Comparison of ENCODE assay signal across 7 mouse cellular contexts in genomic region chr12:86898448-86898847, GRCm38 (mm10). TPM values are rescaled to one million over a fixed set of nuclear protein-coding genes. Genes with fewer than 3 reads are reported as not detected.
DNase-seq lines count a peak whose midpoint lies in the region; ATAC-seq and TF ChIP-seq lines count a peak whose summit lies in the region.

No protein-coding gene starts in this region.

- no peak for TF ChIP-seq CTCF in olfactory bulb, adult 2 months (IDR thresholded peaks at IDR 0.05; ENCODE audit: insufficient read depth, low read depth, low read length)

- H3K9ac ChIP-seq in kidney, embryonic 16.5 days (replicated peaks; ENCODE audit: low read length): no peak overlapping the region
- no peak overlapping the region for H3K9ac ChIP-seq in intestine, embryonic 15.5 days

- ATAC-seq in kidney, embryonic 16.5 days (ENCODE audit: low FRiP score, low TSS enrichment): no peak
- no peak for ATAC-seq in intestine, embryonic 15.5 days

- no peaks in the 10 kb centered on the region for H3K9me3 ChIP-seq in kidney, embryonic 16.5 days (ENCODE audit: low read length)
- H3K9me3 ChIP-seq in forebrain, embryonic 10.5 days: no peaks in the 10 kb centered on the region
- H3K9me3 ChIP-seq in intestine, embryonic 15.5 days: no peaks in the 10 kb centered on the region

- peak overlapping the region; percentile 99 for H3K27ac ChIP-seq in kidney, embryonic 16.5 days (ENCODE audit: low read length)
- peak overlapping the region; percentile 95 for H3K27ac ChIP-seq in forebrain, embryonic 10.5 days
- peak overlapping the region; percentile 99; the same call in 1 of the 2 replicates for H3K27ac ChIP-seq in intestine, embryonic 15.5 days
- H3K27ac ChIP-seq in olfactory bulb, adult 2 months (ENCODE audit: insufficient read depth, low read depth, low read length): peak overlapping the region; percentile 100

- peaks cover 68% of the 10 kb centered on the region for H3K4me1 ChIP-seq in kidney, embryonic 16.5 days (ENCODE audit: insufficient read depth, low read length)
- H3K4me1 ChIP-seq in forebrain, embryonic 10.5 days: peaks cover 70% of the 10 kb centered on the region
- peaks cover 60% of the 10 kb centered on the region for H3K4me1 ChIP-seq in intestine, embryonic 15.5 days (replicated peaks)
- H3K4me1 ChIP-seq in olfactory bulb, adult 2 months (ENCODE audit: control insufficient read depth, insufficient read depth, low read length): peaks cover 41% of the 10 kb centered on the region

- no peaks in the 10 kb centered on the region for H3K27me3 ChIP-seq in kidney, embryonic 16.5 days (ENCODE audit: insufficient read depth, low read length)
- no peaks in the 10 kb centered on the region for H3K27me3 ChIP-seq in forebrain, embryonic 10.5 days (ENCODE audit: poor library complexity, severe bottlenecking)
- no peaks in the 10 kb centered on the region for H3K27me3 ChIP-seq in intestine, embryonic 15.5 days (replicated peaks)

- no peak for DNase-seq in kidney, adult 18-20 months
- no peak for DNase-seq in forebrain, embryonic 10.5 days (ENCODE audit: extremely low spot score, low spot score)
- no peak for DNase-seq in cerebellum, adult 11 months
- no peak for DNase-seq in layer of hippocampus, adult 9-11 months

- no peak overlapping the region for H3K4me2 ChIP-seq in kidney, embryonic 16.5 days (replicated peaks; ENCODE audit: low read depth, low read length)
- H3K4me2 ChIP-seq in intestine, embryonic 15.5 days (replicated peaks): 0 out of 2 replicates have a peak overlapping the region, but pooled peaks have one; percentile 0

- no peak for TF ChIP-seq POLR2A in olfactory bulb, adult 2 months (IDR thresholded peaks at IDR 0.05; ENCODE audit: insufficient read depth, low read depth, low read length)

- H3K36me3 ChIP-seq in kidney, embryonic 16.5 days (ENCODE audit: insufficient read depth, low read length): no peaks in the 10 kb centered on the region
- no peaks in the 10 kb centered on the region for H3K36me3 ChIP-seq in forebrain, embryonic 10.5 days (replicated peaks)
- no peaks in the 10 kb centered on the region for H3K36me3 ChIP-seq in intestine, embryonic 15.5 days

- no peak overlapping the region for H3K4me3 ChIP-seq in kidney, embryonic 16.5 days (ENCODE audit: low read length)
- H3K4me3 ChIP-seq in forebrain, embryonic 10.5 days: no peak overlapping the region; the same call in 1 of the 2 replicates
- no peak overlapping the region for H3K4me3 ChIP-seq in intestine, embryonic 15.5 days (replicated peaks)
- no peak overlapping the region for H3K4me3 ChIP-seq in olfactory bulb, adult 2 months (ENCODE audit: insufficient read depth, low read depth, low read length)

- WGBS in kidney, embryonic 16.5 days: 61% methylated on average over 3 of the region's 3 CpGs
- 49% methylated on average over 3 of the region's 3 CpGs for WGBS in forebrain, embryonic 10.5 days
- WGBS in intestine, embryonic 15.5 days: 67% methylated on average over 3 of the region's 3 CpGs
- WGBS in olfactory bulb, adult 2 months: 52% methylated on average over 3 of the region's 3 CpGs

RNA-seq across cellular contexts. Expression of gene Irf2bpl, which starts 13.8 kb away (rescaled TPM):
- 30.3 and 30.4 TPM in 2 replicates for polyA plus RNA-seq in kidney, embryonic 16.5 days (2015; fragmentation: Nextera tagmentation; extraction: Ambion mirVana)
- 20.5 and 22.6 TPM in 2 replicates for polyA plus RNA-seq in forebrain, embryonic 10.5 days (2016; fragmentation: Nextera tagmentation; extraction: Ambion mirVana)
- polyA plus RNA-seq in intestine, embryonic 15.5 days (2015; fragmentation: Nextera tagmentation; extraction: Ambion mirVana): 19.6 and 22.4 TPM in 2 replicates
- polyA plus RNA-seq in olfactory bulb, adult 2 months (2012; ENCODE audit: insufficient read depth, insufficient read length, low replicate concordance, missing spikeins): not detected in 2 replicates

RNA-seq across cellular contexts. Expression of gene Cipc, which starts 48.4 kb away (rescaled TPM):
- 24.0 and 24.9 TPM in 2 replicates for polyA plus RNA-seq in kidney, embryonic 16.5 days (2015; fragmentation: Nextera tagmentation; extraction: Ambion mirVana)
- polyA plus RNA-seq in forebrain, embryonic 10.5 days (2016; fragmentation: Nextera tagmentation; extraction: Ambion mirVana): 39.1 and 40.4 TPM in 2 replicates
- 10.6 TPM in 2 replicates for polyA plus RNA-seq in intestine, embryonic 15.5 days (2015; fragmentation: Nextera tagmentation; extraction: Ambion mirVana)
- 112 TPM in 1 of 2 replicates, not detected in the other for polyA plus RNA-seq in olfactory bulb, adult 2 months (2012; ENCODE audit: insufficient read depth, insufficient read length, low replicate concordance, missing spikeins)

Comparison
In these comparisons a context has a peak if more than half of its experiments do, and no peak if none do; other contexts are left out.
1. RNA of gene Irf2bpl, which starts 13.8 kb away (polyA plus RNA-seq): 30.3 to 30.4 TPM in kidney, embryonic 16.5 days, 20.5 to 22.6 TPM in forebrain, embryonic 10.5 days and 19.6 to 22.4 TPM in intestine, embryonic 15.5 days; not detected in olfactory bulb, adult 2 months; every median in the first group is over 10 times any median in the second.
2. Peak in every context shown above with its lines, with median percentiles within 50 percentile points of each other: H3K27ac ChIP-seq.